Mouse (Mus musculus): ENCODE results near the gene Gm49378. TPM values are rescaled to one million over a fixed set of nuclear protein-coding genes. Genes with fewer than 3 reads are reported as not detected.

Gm49378 gene
- 1 to 10 TPM; 1.7 to 2.4 TPM for total RNA-seq (2021)
- long read RNA-seq, experiment 1: 0 reads
- long read RNA-seq, experiment 2: 0 reads

GRCm38 (mm10) chr14:55637795-55638194 lies at the start of gene Gm49378:
Gene Gm49378, minus strand, starts transcription at chr14:55637895.
- DNase-seq (ENCODE audit: low spot score in 2 of 2): no peak

- no peak for DNase-seq (ENCODE audit: low spot score in 2 of 2)
Measured at GRCm38 (mm10) chr14:55682118-55682493, 44.4 kb upstream of the Gm49378 start.

GRCm38 (mm10) chr14:55681160-55682117 lies 43.7 kb upstream of the Gm49378 start, which contains the start of gene Tinf2:
Gene Tinf2, minus strand, starts transcription at chr14:55681820.
- peak; percentile 84 to 89 for DNase-seq (ENCODE audit: low spot score in 2 of 2)

- no peak for DNase-seq (ENCODE audit: low spot score in 2 of 2)
Measured at GRCm38 (mm10) chr14:55677615-55678014, 39.9 kb upstream of the Gm49378 start.

- no peak for DNase-seq (ENCODE audit: low spot score in 2 of 2)
Measured at GRCm38 (mm10) chr14:55672741-55673060, 35.0 kb upstream of the Gm49378 start.

GRCm38 (mm10) chr14:55671833-55672740 lies 34.4 kb upstream of the Gm49378 start, which contains the start of the genes Gmpr2 and Nedd8:
Gene Gmpr2, plus strand, starts transcription at chr14:55671941.
Gene Nedd8, minus strand, starts transcription at chr14:55672124.
- DNase-seq (ENCODE audit: low spot score in 2 of 2): peak; percentile 47 to 82

- DNase-seq (ENCODE audit: low spot score in 2 of 2): no peak
Measured at GRCm38 (mm10) chr14:55671486-55671832, 33.8 kb upstream of the Gm49378 start.

GRCm38 (mm10) chr14:55660636-55661035 lies 22.9 kb upstream of the Gm49378 start:
- no peak for DNase-seq (ENCODE audit: low spot score in 2 of 2)

GRCm38 (mm10) chr14:55659960-55660573 lies 22.4 kb upstream of the Gm49378 start, which contains the start of gene Mdp1:
Gene Mdp1, minus strand, starts transcription at chr14:55660508.
- DNase-seq (ENCODE audit: low spot score in 2 of 2): peak; percentile 57 to 79

- DNase-seq (ENCODE audit: low spot score in 2 of 2): no peak
Measured at GRCm38 (mm10) chr14:55658011-55658410, 20.3 kb upstream of the Gm49378 start.

GRCm38 (mm10) chr14:55656935-55657334 lies 19.2 kb upstream of the Gm49378 start:
- DNase-seq (ENCODE audit: low spot score in 2 of 2): no peak

GRCm38 (mm10) chr14:55651528-55651927 lies 13.8 kb upstream of the Gm49378 start:
- DNase-seq (ENCODE audit: low spot score in 2 of 2): no peak

GRCm38 (mm10) chr14:55649884-55650283 lies 12.2 kb upstream of the Gm49378 start, which contains the start of gene Tssk4:
Gene Tssk4, plus strand, starts transcription at chr14:55650184.
- no peak for DNase-seq (ENCODE audit: low spot score in 2 of 2)

- DNase-seq (ENCODE audit: low spot score in 2 of 2): no peak
Measured at GRCm38 (mm10) chr14:55644261-55644888, 6.7 kb upstream of the Gm49378 start.

GRCm38 (mm10) chr14:55643060-55643907 lies 5.6 kb upstream of the Gm49378 start, which contains the start of gene Tm9sf1:
Gene Tm9sf1, minus strand, starts transcription at chr14:55643806.
- peak; percentile 67 to 87 for DNase-seq (ENCODE audit: low spot score in 2 of 2)

- no peak for DNase-seq (ENCODE audit: low spot score in 2 of 2)
Measured at GRCm38 (mm10) chr14:55642679-55643059, 5.0 kb upstream of the Gm49378 start.

- DNase-seq (ENCODE audit: low spot score in 2 of 2): no peak
Measured at GRCm38 (mm10) chr14:55641291-55641690, 3.6 kb upstream of the Gm49378 start.

- no peak for DNase-seq (ENCODE audit: low spot score in 2 of 2)
Measured at GRCm38 (mm10) chr14:55640816-55641215, 3.1 kb upstream of the Gm49378 start.

- DNase-seq (ENCODE audit: low spot score in 2 of 2): peak; percentile 73 to 86
Measured at GRCm38 (mm10) chr14:55635523-55636007, 2.1 kb downstream of the Gm49378 start, which contains the start of gene Ipo4. Gene Ipo4, minus strand, starts transcription at chr14:55635957.
